Mouse (Mus musculus): ENCODE measurements around the gene Serinc3. TPM values are rescaled to one million over a fixed set of nuclear protein-coding genes. Genes with fewer than 3 reads are reported as not detected.

Serinc3 gene
- total and polyA plus RNA-seq, 3 experiments = 345 to 611 (median 467) TPM

DNA sequence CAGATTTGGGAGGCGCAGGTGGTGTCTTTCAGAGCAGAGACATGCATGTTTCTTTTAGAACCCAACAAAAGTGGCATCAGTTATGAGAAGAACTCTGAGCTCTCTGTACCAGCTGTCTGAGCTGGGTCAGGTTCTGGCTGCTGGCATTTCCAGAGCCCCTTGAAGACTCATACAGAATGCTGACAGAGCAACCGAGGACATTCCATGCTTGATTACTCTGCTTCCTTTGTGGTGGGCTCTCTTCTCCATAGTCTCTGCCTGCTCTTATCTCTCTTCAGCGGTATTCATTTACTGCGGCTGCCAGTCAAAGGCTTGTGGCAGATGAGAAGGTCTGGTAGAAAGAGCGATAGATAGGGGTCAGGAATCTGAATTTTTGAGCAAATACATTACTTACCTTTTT lies 41.3 kb upstream of the Serinc3 start:
- no peak for DNase-seq (ENCODE audit: extremely low read depth)
- peak overlapping the region; percentile 50 for H3K9ac ChIP-seq (ENCODE audit: insufficient read depth, low read depth)
- H3K4me2 ChIP-seq (ENCODE audit: insufficient read depth, low read depth, poor library complexity, severe bottlenecking) = peak overlapping the region; percentile 38
- peak overlapping the region; percentile 76 for H3K27ac ChIP-seq (ENCODE audit: insufficient read depth, low read depth)
- no peak for TF ChIP-seq GABPA (IDR thresholded peaks at IDR 0.05; ENCODE audit: insufficient replicate concordance, low read depth, low read length)
- TF ChIP-seq CHD2 (IDR thresholded peaks at IDR 0.05; ENCODE audit: low read length) = no peak
- no peak for TF ChIP-seq POLR2A (IDR thresholded peaks at IDR 0.05; ENCODE audit: low read depth, low read length)
- TF ChIP-seq USF2 (conservative IDR thresholded peaks at IDR 0.05; ENCODE audit: low read depth, low read length) = no peak
- no peak; the same call in 1 of the 2 replicates for TF ChIP-seq TCF12 (IDR thresholded peaks at IDR 0.05; ENCODE audit: low read depth, low read length)
- no peak for TF ChIP-seq PAX5 (IDR thresholded peaks at IDR 0.05; ENCODE audit: low read length)
- no peak for TF ChIP-seq NRF1 (IDR thresholded peaks at IDR 0.05; ENCODE audit: low read depth, low read length)
- TF ChIP-seq JUN (IDR thresholded peaks at IDR 0.05; ENCODE audit: insufficient read depth, low read depth, low read length) = no peak
- TF ChIP-seq RCOR1 (conservative IDR thresholded peaks at IDR 0.05; ENCODE audit: low read depth, low read length) = no peak
- no peak for TF ChIP-seq IRF4 (IDR thresholded peaks at IDR 0.05; ENCODE audit: low read depth, low read length)
- no peaks in the 10 kb centered on the region for H3K9me3 ChIP-seq (replicated peaks; ENCODE audit: low read length)
- peaks cover 100% of the 10 kb centered on the region for H3K79me2 ChIP-seq (replicated peaks; ENCODE audit: control insufficient read depth, extremely low read depth, insufficient read depth, poor library complexity, severe bottlenecking)
- dilution Hi-C loops (cut with MboI; ENCODE audit: extremely low pct_ligation_motif_present, extremely low pct_unique_long_range_greater_than_20kb, low sequenced_read_pairs) (no loop called here), in situ Hi-C loops (cut with MboI; ENCODE audit: low pct_ligation_motif_present, low pct_unique_long_range_greater_than_20kb, low sequenced_read_pairs) (no loop called here)
- H3K27me3 ChIP-seq (replicated peaks) = no peaks in the 10 kb centered on the region
- peaks cover 35 to 92% of the 10 kb centered on the region in 2 experiments for H3K4me1 ChIP-seq (ENCODE audit: control insufficient read depth in 1 of 2, insufficient read depth in 2 of 2)
- H3K36me3 ChIP-seq (replicated peaks in 1 of 2; ENCODE audit: control insufficient read depth in 1 of 2, insufficient read depth in 1 of 2, low read length in 1 of 2) = peaks cover 3 to 62% of the 10 kb centered on the region in 2 experiments
- H3K4me3 ChIP-seq (replicated peaks in 1 of 3; ENCODE audit: low read depth in 2 of 3, low read length in 2 of 3, poor library complexity in 1 of 3) = no peak overlapping the region

DNA sequence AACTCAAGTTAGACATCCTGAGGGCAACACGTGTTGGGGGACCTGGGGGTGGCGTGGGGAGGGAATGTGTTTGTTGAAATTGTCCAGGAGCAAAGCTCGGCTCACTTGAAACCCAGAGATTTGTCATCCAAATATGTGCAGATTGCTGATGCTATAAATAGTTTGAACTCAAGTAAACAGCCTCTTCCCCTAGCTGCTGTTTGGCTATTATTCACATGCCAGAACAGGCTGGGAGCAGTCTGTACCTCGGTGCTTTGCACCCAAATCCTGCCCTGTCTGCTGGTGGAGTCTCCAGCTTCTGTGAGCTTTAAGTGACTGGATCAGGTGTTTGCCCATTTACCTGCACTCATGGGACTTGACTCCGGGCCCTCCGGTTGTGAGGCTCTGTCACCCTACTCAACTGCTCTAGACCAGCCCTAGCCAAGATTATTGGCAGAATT lies 40.9 kb upstream of the Serinc3 start:
- DNase-seq (ENCODE audit: extremely low read depth) = no peak
- Histone ChIP-seq H3K4me1 (ENCODE audit: control insufficient read depth in 1 of 2, insufficient read depth in 2 of 2) (peaks cover 33 to 92% of the 10 kb centered on the region in 2 experiments), H3K27me3 (replicated peaks) (no peaks in the 10 kb centered on the region), H3K4me2 (ENCODE audit: insufficient read depth, low read depth, poor library complexity, severe bottlenecking) (peak overlapping the region; percentile 38), H3K4me3 (replicated peaks in 1 of 3; ENCODE audit: low read depth in 2 of 3, low read length in 2 of 3, poor library complexity in 1 of 3) (no peak overlapping the region), H3K9ac (ENCODE audit: insufficient read depth, low read depth) (peak overlapping the region; percentile 50), H3K27ac (ENCODE audit: insufficient read depth, low read depth) (peak overlapping the region; percentile 76), H3K79me2 (replicated peaks; ENCODE audit: control insufficient read depth, extremely low read depth, insufficient read depth, poor library complexity, severe bottlenecking) (peaks cover 100% of the 10 kb centered on the region), H3K9me3 (replicated peaks; ENCODE audit: low read length) (no peaks in the 10 kb centered on the region), H3K36me3 (replicated peaks in 1 of 2; ENCODE audit: control insufficient read depth in 1 of 2, insufficient read depth in 1 of 2, low read length in 1 of 2) (peaks cover 5 to 62% of the 10 kb centered on the region in 2 experiments)
- dilution Hi-C loops (cut with MboI; ENCODE audit: extremely low pct_ligation_motif_present, extremely low pct_unique_long_range_greater_than_20kb, low sequenced_read_pairs) (no loop called here), in situ Hi-C loops (cut with MboI; ENCODE audit: low pct_ligation_motif_present, low pct_unique_long_range_greater_than_20kb, low sequenced_read_pairs) (no loop called here)
- peak; percentile 55 for TF ChIP-seq BHLHE40 (IDR thresholded peaks at IDR 0.05; ENCODE audit: low read depth, low read length)
- no peak for TF ChIP-seq ELF1 (IDR thresholded peaks at IDR 0.05; ENCODE audit: low read depth, low read length)
- TF ChIP-seq RAD21 (IDR thresholded peaks at IDR 0.05; ENCODE audit: low read depth, low read length) = no peak
- TF ChIP-seq USF2 (conservative IDR thresholded peaks at IDR 0.05; ENCODE audit: low read depth, low read length) = no peak
- peak; percentile 74; the same call in 1 of the 2 replicates for TF ChIP-seq MYC (IDR thresholded peaks at IDR 0.05; ENCODE audit: low read depth, low read length)
- TF ChIP-seq ETS1 (conservative IDR thresholded peaks at IDR 0.05; ENCODE audit: low read depth, low read length) = no peak; the same call in 1 of the 2 replicates
- TF ChIP-seq POLR2A (IDR thresholded peaks at IDR 0.05; ENCODE audit: low read depth, low read length) = no peak
- TF ChIP-seq ZMIZ1 (IDR thresholded peaks at IDR 0.05; ENCODE audit: low read depth, low read length) = no peak
- TF ChIP-seq IRF4 (IDR thresholded peaks at IDR 0.05; ENCODE audit: low read depth, low read length) = peak; percentile 40
- no peak for TF ChIP-seq POLR2AphosphoS2 (IDR thresholded peaks at IDR 0.05; ENCODE audit: low read depth, low read length)
- no peak for TF ChIP-seq GABPA (IDR thresholded peaks at IDR 0.05; ENCODE audit: insufficient replicate concordance, low read depth, low read length)
- no peak for TF ChIP-seq ZC3H11A (IDR thresholded peaks at IDR 0.05; ENCODE audit: low read depth, low read length)
- TF ChIP-seq NELFE (IDR thresholded peaks at IDR 0.05; ENCODE audit: low read depth, low read length) = no peak
- TF ChIP-seq CHD1 (IDR thresholded peaks at IDR 0.05; ENCODE audit: low read depth, low read length) = peak; percentile 68; the same call in 1 of the 2 replicates
- peak; percentile 26; the same call in 1 of the 2 replicates for TF ChIP-seq CHD2 (IDR thresholded peaks at IDR 0.05; ENCODE audit: low read length)
- no peak for TF ChIP-seq USF1 (IDR thresholded peaks at IDR 0.05; ENCODE audit: low read depth, low read length)
- peak; percentile 54; the same call in 1 of the 2 replicates for TF ChIP-seq EP300 (IDR thresholded peaks at IDR 0.05; ENCODE audit: low read length)
- peak; percentile 49; the same call in 1 of the 2 replicates for TF ChIP-seq TBP (conservative IDR thresholded peaks at IDR 0.05; ENCODE audit: low read depth, low read length)
- TF ChIP-seq MAFK (IDR thresholded peaks at IDR 0.05; ENCODE audit: insufficient replicate concordance, low read length) = 0 out of 2 replicates have a peak, but pooled peaks have one; percentile 7
- no peak for TF ChIP-seq ZNF384 (IDR thresholded peaks at IDR 0.05; ENCODE audit: low read depth, low read length)
- TF ChIP-seq CTCF (conservative IDR thresholded peaks at IDR 0.05 in 1 of 2, IDR thresholded peaks at IDR 0.05 in 1 of 2; ENCODE audit: low read depth in 2 of 2, low read length in 2 of 2) = no peak
- TF ChIP-seq KAT2A (IDR thresholded peaks at IDR 0.05; ENCODE audit: insufficient replicate concordance, low read length) = no peak
- TF ChIP-seq TCF12 (IDR thresholded peaks at IDR 0.05; ENCODE audit: low read depth, low read length) = peak; percentile 53; the same call in 1 of the 2 replicates
- TF ChIP-seq MXI1 (IDR thresholded peaks at IDR 0.05; ENCODE audit: low read depth, low read length) = peak; percentile 40; the same call in 1 of the 2 replicates
- peak; percentile 13; the same call in 1 of the 2 replicates for TF ChIP-seq HCFC1 (IDR thresholded peaks at IDR 0.05; ENCODE audit: low read depth, low read length)
- 0 out of 2 replicates have a peak, but pooled peaks have one; percentile 20 for TF ChIP-seq UBTF (IDR thresholded peaks at IDR 0.05; ENCODE audit: low read depth, low read length)
- TF ChIP-seq SMC3 (IDR thresholded peaks at IDR 0.05; ENCODE audit: low read depth, low read length) = no peak

Data from CH12.LX (cell line).